Mouse (Mus musculus): ENCODE data around the gene Pglyrp2. TPM values are rescaled to one million over a fixed set of nuclear protein-coding genes. Genes with fewer than 3 reads are reported as not detected.

Pglyrp2 gene
- polyA plus RNA-seq, 1 experiment from 2014 or later = not detected

Other genes with a start within 250 kb of the Pglyrp2 start
- not detected in 3 replicates for gene Ephx3, start 234.6 kb downstream of the Pglyrp2 start, polyA plus RNA-seq (2018)
- 51.6 to 129 TPM (median 55.6 TPM) in 3 replicates for gene Brd4, start 139.4 kb downstream of the Pglyrp2 start, polyA plus RNA-seq (2018)
- 38.9 to 55.8 TPM (median 43.9 TPM) in 3 replicates for gene Akap8, start 102.9 kb downstream of the Pglyrp2 start, polyA plus RNA-seq (2018)
- gene Akap8l, start 73.6 kb downstream of the Pglyrp2 start, polyA plus RNA-seq (2018) = 20.2 to 41.0 TPM (median 33.8 TPM) in 3 replicates
- gene Wiz, start 34.7 kb downstream of the Pglyrp2 start, polyA plus RNA-seq (2018) = 15.9 to 20.7 TPM (median 17.5 TPM) in 3 replicates
- 8.2 to 22.5 TPM (median 8.9 TPM) in 3 replicates for gene Rasal3, start 20.6 kb downstream of the Pglyrp2 start, polyA plus RNA-seq (2018)
- 0.14 TPM in 1 of 3 replicates, not detected in the others for gene Cyp4f39, start 28.6 kb upstream of the Pglyrp2 start, polyA plus RNA-seq (2018)
- 1.8 to 2.3 TPM (median 1.9 TPM) in 3 replicates for gene Cyp4f17, start 81.9 kb upstream of the Pglyrp2 start, polyA plus RNA-seq (2018)
- 9.3 to 18.1 TPM (median 16.2 TPM) in 3 replicates for gene Cyp4f16, start 112.4 kb upstream of the Pglyrp2 start, polyA plus RNA-seq (2018)
- gene Cyp4f37, start 197.1 kb upstream of the Pglyrp2 start, polyA plus RNA-seq (2018) = not detected in 3 replicates
- not detected in 3 replicates for gene Cyp4f40, start 234.7 kb upstream of the Pglyrp2 start, polyA plus RNA-seq (2018)

All from macrophage (primary cell).